Mouse (Mus musculus) forebrain, embryonic 13.5 days (tissue): Measurements from ENCODE around the gene Olfr808. TPM values are rescaled to one million over a fixed set of nuclear protein-coding genes. Genes with fewer than 3 reads are reported as not detected.

Source experiments
- ATAC-seq: fragments of 200-750 bp; cut with Nextera tagmentation; 2 replicates; pipeline ENCODE4 v1.8.0; 2017
- H3K27ac ChIP-seq: fragments of 300-500 bp; sonication (generic); 2 replicates; pipeline ENCODE4 v1.5.1; 2015; ENCODE audit warnings: inconsistent platforms, mild to moderate bottlenecking, moderate library complexity
- H3K27me3 ChIP-seq: fragments of 300-500 bp; sonication (generic); 2 replicates; pipeline ENCODE4 v1.6.1; 2015; ENCODE audit warnings: mild to moderate bottlenecking, inconsistent platforms
- H3K36me3 ChIP-seq: fragments of 300-500 bp; sonication (generic); 2 replicates; pipeline ENCODE4 v1.6.1; 2015; ENCODE audit warnings: mild to moderate bottlenecking, inconsistent platforms; ENCODE audit not compliant: poor library complexity, severe bottlenecking
- H3K4me1 ChIP-seq: fragments of 300-500 bp; sonication (generic); 2 replicates; pipeline ENCODE4 v1.6.1; 2015; ENCODE audit warnings: inconsistent platforms
- H3K4me2 ChIP-seq: fragments of 300-500 bp; sonication (generic); 2 replicates; pipeline ENCODE4 v1.6.1; 2015; ENCODE audit warnings: inconsistent platforms, mild to moderate bottlenecking, moderate library complexity
- H3K4me3 ChIP-seq: fragments of 300-500 bp; sonication (generic); 2 replicates; pipeline ENCODE4 v1.5.1; 2015; ENCODE audit warnings: mild to moderate bottlenecking, inconsistent platforms
- H3K9ac ChIP-seq: fragments of 300-500 bp; sonication (generic); 2 replicates; pipeline ENCODE4 v1.6.1; 2015; ENCODE audit warnings: mild to moderate bottlenecking, inconsistent platforms
- H3K9me3 ChIP-seq: fragments of 300-500 bp; sonication (generic); replicated peaks from 2 replicates; pipeline ENCODE4 v1.6.1; 2016; ENCODE audit warnings: inconsistent platforms
- WGBS: fragments of 180-500 bp; shearing (Covaris S2); methylation state at CpG from one replicate; pipeline ENCODE4 v1.1.7; 2015; 5-methylcytosine and 5-hydroxymethylcytosine counted together
- microRNA-seq: library from miRNA; unstranded; fragments of <30 nt; microRNA quantifications from one replicate; pipeline ENCODE4, GENCODE M21; 2016
- polyA plus RNA-seq: library from polyadenylated mRNA; unstranded; fragments of >200 nt; fragmentation: Nextera tagmentation; extraction: Ambion mirVana; gene quantifications from 2 replicates; pipeline ENCODE4 v1.2.1, GENCODE M21; 2015

Gene Olfr808
- not detected in 2 replicates for polyA plus RNA-seq

DNA sequence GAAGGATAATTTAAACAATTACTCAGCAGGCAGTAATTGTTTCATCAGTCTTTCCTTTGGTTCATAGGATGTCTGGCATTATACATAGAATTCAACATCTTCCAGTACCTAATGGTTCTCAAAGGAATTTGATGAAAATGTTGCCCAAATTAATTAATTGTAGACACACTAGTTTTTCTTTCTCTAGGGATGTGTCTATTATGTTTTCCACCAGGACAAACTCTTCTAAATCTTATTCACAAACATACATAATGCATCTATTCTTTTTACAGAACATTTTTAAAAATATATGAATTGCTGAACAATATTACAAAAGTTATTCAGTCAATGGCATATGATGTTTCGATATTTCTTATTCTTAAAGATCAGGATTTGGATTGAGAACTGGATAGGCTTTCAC lies at the start of gene Olfr808:
TSS of gene Olfr808 (plus strand) at position 301 of the 400 bp plus-strand sequence.
- WGBS = 95% methylated on average over 1 of the region's 1 CpGs
- no peak within 1 kb of the TSS for H3K4me2 ChIP-seq
- H3K36me3 ChIP-seq = no peaks in the 10 kb centered on the region

DNA sequence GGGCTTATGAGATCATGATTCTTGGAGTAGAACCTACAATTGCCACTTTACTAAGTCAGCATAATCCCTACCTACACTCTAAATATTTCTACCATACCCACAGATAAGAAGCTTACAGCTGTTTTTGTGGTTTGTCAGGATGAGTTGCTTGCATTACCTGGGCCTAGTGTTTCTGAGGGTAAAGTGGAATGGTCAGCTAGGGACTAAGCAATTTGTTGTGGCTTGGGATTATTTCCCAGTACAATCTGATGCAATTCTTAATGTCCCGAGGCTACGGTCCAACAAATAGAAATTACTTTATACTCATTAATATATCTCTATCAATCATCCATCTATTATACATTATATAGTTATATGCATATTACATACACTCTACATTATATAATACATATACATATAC lies 36.0 kb upstream of the Olfr808 start, which contains the start of gene Olfr805:
TSS of gene Olfr805 (minus strand) at position 101 of the 400 bp plus-strand sequence.
- Histone ChIP-seq H3K4me3 (no peak within 1 kb of the TSS), H3K9ac (no peak within 1 kb of the TSS), H3K36me3 (no peaks in the 10 kb centered on the region), H3K9me3 (no peaks in the 10 kb centered on the region), H3K27ac (no peak within 1 kb of the TSS), H3K4me1 (no peaks in the 10 kb centered on the region), H3K27me3 (no peaks in the 10 kb centered on the region), H3K4me2 (no peak within 1 kb of the TSS)
- ATAC-seq = no peak
- 96% methylated on average over 2 of the region's 2 CpGs for WGBS

More for the DNA sequence above, at the start of gene Olfr808:
- Histone ChIP-seq H3K9ac (no peak within 1 kb of the TSS), H3K4me3 (no peak within 1 kb of the TSS), H3K9me3 (no peaks in the 10 kb centered on the region), H3K27ac (no peak within 1 kb of the TSS), H3K4me1 (no peaks in the 10 kb centered on the region), H3K27me3 (no peaks in the 10 kb centered on the region)
- no peak for ATAC-seq

DNA sequence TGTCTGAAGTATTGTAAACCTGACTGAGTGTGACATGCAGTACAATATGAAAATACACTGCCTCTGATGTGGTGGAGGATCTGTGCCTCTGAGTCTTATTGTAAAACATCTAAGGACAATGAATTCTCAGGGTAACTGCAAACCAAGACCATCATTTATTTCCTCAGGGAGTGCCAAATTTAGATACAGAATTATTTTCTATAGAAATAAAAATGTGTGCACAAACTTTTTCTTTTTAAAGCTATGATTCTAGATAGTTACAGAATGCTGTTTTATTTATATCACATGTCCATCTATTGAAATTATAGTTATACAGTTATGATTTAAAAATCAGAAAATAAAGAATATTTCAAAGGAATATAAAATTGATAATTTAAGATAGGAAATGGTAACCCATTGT lies 23.5 kb upstream of the Olfr808 start, which contains the start of gene Olfr806:
TSS of gene Olfr806 (minus strand) at position 101 of the 400 bp plus-strand sequence.
- Histone ChIP-seq H3K9me3 (no peaks in the 10 kb centered on the region), H3K36me3 (no peaks in the 10 kb centered on the region), H3K27me3 (no peaks in the 10 kb centered on the region), H3K4me3 (no peak within 1 kb of the TSS), H3K9ac (no peak within 1 kb of the TSS), H3K4me2 (no peak within 1 kb of the TSS), H3K27ac (no peak within 1 kb of the TSS), H3K4me1 (no peaks in the 10 kb centered on the region)
- ATAC-seq = no peak

DNA sequence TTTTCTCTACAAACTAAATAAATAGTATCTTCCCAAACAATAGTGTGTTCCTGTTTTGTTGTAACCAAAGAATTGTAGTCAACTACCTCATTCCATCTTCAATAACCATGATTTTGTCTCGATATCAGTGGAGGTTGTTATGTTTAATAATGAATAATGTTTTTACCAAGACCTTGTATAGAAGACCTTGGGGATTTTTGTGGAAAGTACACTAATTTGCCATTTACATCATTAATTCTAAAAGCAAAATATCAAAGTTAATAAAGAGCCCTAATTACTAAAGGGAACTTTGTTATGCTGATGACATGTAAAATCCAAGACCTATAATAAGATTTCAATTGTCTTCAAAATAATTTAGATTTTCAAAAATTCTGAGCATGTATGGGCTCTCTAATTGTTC lies 7.6 kb upstream of the Olfr808 start, which contains the start of gene Olfr807:
TSS of gene Olfr807 (minus strand) at position 101 of the 400 bp plus-strand sequence.
- Histone ChIP-seq H3K4me1 (no peaks in the 10 kb centered on the region), H3K27me3 (no peaks in the 10 kb centered on the region), H3K9me3 (no peaks in the 10 kb centered on the region), H3K4me2 (no peak within 1 kb of the TSS), H3K4me3 (no peak within 1 kb of the TSS), H3K27ac (no peak within 1 kb of the TSS), H3K36me3 (no peaks in the 10 kb centered on the region), H3K9ac (no peak within 1 kb of the TSS)
- WGBS = 84% methylated on average over 1 of the region's 1 CpGs
- no peak for ATAC-seq

DNA sequence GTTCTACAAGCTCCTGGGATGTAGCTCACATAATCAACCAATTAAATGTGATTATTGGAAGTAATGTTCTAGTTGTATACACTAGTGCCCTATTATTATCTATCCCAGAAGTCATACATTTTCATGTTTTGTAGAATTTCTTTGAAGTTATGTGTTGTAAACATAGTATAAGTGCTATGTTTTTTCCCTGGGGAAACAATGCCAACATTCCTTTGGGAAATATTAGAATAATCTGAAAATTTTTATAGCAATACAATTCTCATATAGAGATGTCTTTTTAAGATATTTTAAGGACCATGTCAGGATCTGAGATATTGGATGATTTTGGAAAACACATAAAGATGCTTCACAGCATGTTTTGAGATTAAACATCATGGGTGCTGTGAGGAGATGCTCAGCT lies 9.1 kb downstream of the Olfr808 start, which contains the start of gene Olfr809:
TSS of gene Olfr809 (plus strand) at position 301 of the 400 bp plus-strand sequence.
- Histone ChIP-seq H3K9ac (no peak within 1 kb of the TSS), H3K27ac (no peak within 1 kb of the TSS), H3K36me3 (no peaks in the 10 kb centered on the region), H3K4me1 (no peaks in the 10 kb centered on the region), H3K4me2 (no peak within 1 kb of the TSS), H3K9me3 (no peaks in the 10 kb centered on the region), H3K27me3 (no peaks in the 10 kb centered on the region), H3K4me3 (no peak within 1 kb of the TSS)
- ATAC-seq = no peak

DNA sequence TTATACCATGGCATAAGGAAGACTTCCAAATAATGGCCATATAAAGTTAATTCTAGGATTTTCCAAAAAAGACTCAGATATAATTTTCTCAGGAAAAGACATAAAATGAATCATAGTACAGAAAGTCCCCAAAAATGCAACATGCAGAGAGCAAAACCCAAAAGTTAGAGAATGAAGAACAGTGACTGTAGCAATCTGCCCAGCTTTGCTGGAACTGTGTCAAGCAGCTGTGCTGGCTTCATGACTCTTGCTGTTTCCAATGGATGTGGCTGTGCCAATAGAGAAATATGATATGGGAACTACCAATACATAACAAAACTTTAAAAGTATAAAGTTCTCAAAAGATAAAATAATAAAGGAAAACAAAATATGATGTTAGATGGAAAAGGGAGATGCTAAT lies 12.8 kb downstream of the Olfr808 start:
- Histone ChIP-seq H3K27me3 (no peaks in the 10 kb centered on the region), H3K9me3 (no peaks in the 10 kb centered on the region), H3K27ac (no peak overlapping the region), H3K36me3 (no peaks in the 10 kb centered on the region), H3K4me1 (no peaks in the 10 kb centered on the region), H3K4me3 (no peak overlapping the region), H3K4me2 (no peak overlapping the region), H3K9ac (no peak overlapping the region)
- no peak for ATAC-seq

DNA sequence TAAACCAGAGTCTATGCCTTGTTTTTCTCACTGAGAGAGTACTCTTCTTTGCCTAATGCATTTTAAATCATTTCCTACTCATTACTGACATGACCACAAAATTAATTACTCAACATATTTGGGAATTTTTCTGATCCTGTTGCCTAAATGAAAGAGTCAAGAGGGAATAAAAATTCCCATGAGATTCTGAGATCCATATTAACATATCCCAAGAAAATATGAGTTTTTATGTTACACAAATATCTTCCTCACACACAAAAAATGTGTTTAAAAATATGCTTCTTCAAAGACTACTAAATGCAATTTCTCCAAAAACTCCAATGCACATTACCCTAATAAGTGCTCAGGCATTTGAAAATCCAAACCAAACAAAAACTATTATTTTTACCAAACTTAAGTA lies 29.5 kb downstream of the Olfr808 start, which contains the start of gene Olfr810:
TSS of gene Olfr810 (minus strand) at position 101 of the 400 bp plus-strand sequence.
- Histone ChIP-seq H3K27ac (no peak within 1 kb of the TSS), H3K4me1 (no peaks in the 10 kb centered on the region), H3K4me2 (no peak within 1 kb of the TSS), H3K36me3 (no peaks in the 10 kb centered on the region), H3K9ac (no peak within 1 kb of the TSS), H3K9me3 (no peaks in the 10 kb centered on the region), H3K27me3 (no peaks in the 10 kb centered on the region), H3K4me3 (no peak within 1 kb of the TSS)
- ATAC-seq = no peak

DNA sequence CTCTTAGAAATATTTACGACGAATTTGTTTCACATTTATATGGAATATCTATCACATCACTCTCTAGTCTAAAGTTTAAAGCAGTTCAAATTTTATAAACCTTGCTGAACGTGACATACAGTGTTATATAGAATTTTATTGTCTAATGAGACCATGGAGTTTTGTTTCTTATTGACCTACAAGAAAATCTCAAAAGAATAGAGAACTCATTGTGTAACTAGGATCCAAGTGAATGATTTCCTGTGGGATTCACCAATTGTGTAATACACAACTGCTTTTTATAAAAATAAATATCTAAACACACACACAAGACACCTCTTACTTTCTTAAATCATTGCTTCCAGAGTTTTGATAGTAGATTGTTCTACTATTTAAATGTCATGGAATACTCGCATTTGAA lies 39.0 kb downstream of the Olfr808 start, which contains the start of gene Olfr811:
TSS of gene Olfr811 (minus strand) at position 101 of the 400 bp plus-strand sequence.
- Histone ChIP-seq H3K4me1 (no peaks in the 10 kb centered on the region), H3K9ac (no peak within 1 kb of the TSS), H3K36me3 (no peaks in the 10 kb centered on the region), H3K4me2 (no peak within 1 kb of the TSS), H3K27ac (no peak within 1 kb of the TSS), H3K9me3 (no peaks in the 10 kb centered on the region), H3K4me3 (no peak within 1 kb of the TSS), H3K27me3 (no peaks in the 10 kb centered on the region)
- no peak for ATAC-seq
- WGBS = 83% methylated on average over 4 of the region's 4 CpGs

Small RNAs within 50 kb of the gene (microRNA-seq; reads per million reads assigned to microRNA genes)
- gene Gm24485 = not detected

Other genes with a start within 250 kb of the Olfr808 start
- gene Olfr791, start 243.7 kb upstream of the Olfr808 start, polyA plus RNA-seq = not detected in 2 replicates
- not detected in 2 replicates for gene Olfr792, start 226.3 kb upstream of the Olfr808 start, polyA plus RNA-seq
- not detected in 2 replicates for gene Olfr794, start 197.8 kb upstream of the Olfr808 start, polyA plus RNA-seq
- gene Olfr796, start 152.9 kb upstream of the Olfr808 start, polyA plus RNA-seq = not detected in 2 replicates
- not detected in 2 replicates for gene Olfr798, start 137.5 kb upstream of the Olfr808 start, polyA plus RNA-seq
- not detected in 2 replicates for gene Olfr799, start 128.0 kb upstream of the Olfr808 start, polyA plus RNA-seq
- gene Olfr800, start 107.8 kb upstream of the Olfr808 start, polyA plus RNA-seq = not detected in 2 replicates
- not detected in 2 replicates for gene Olfr801, start 91.6 kb upstream of the Olfr808 start, polyA plus RNA-seq
- gene Olfr802, start 77.3 kb upstream of the Olfr808 start, polyA plus RNA-seq = not detected in 2 replicates
- gene Olfr803, start 71.2 kb upstream of the Olfr808 start, polyA plus RNA-seq = not detected in 2 replicates
- gene Olfr804, start 62.3 kb upstream of the Olfr808 start, polyA plus RNA-seq = not detected in 2 replicates
- gene Olfr805, start 36.1 kb upstream of the Olfr808 start, polyA plus RNA-seq = not detected in 2 replicates
- not detected in 2 replicates for gene Olfr806, start 23.6 kb upstream of the Olfr808 start, polyA plus RNA-seq
- gene Olfr807, start 7.7 kb upstream of the Olfr808 start, polyA plus RNA-seq = not detected in 2 replicates
- gene Olfr809, start 9.2 kb downstream of the Olfr808 start, polyA plus RNA-seq = not detected in 2 replicates
- gene Olfr810, start 29.4 kb downstream of the Olfr808 start, polyA plus RNA-seq = not detected in 2 replicates
- gene Olfr811, start 38.9 kb downstream of the Olfr808 start, polyA plus RNA-seq = not detected in 2 replicates
- not detected in 2 replicates for gene Olfr812, start 80.6 kb downstream of the Olfr808 start, polyA plus RNA-seq
- gene Olfr813, start 89.9 kb downstream of the Olfr808 start, polyA plus RNA-seq = not detected in 2 replicates
- not detected in 2 replicates for gene Olfr814, start 114.4 kb downstream of the Olfr808 start, polyA plus RNA-seq
- not detected in 2 replicates for gene Olfr815, start 140.4 kb downstream of the Olfr808 start, polyA plus RNA-seq
- not detected in 2 replicates for gene Olfr816, start 150.1 kb downstream of the Olfr808 start, polyA plus RNA-seq
- gene Olfr818, start 183.6 kb downstream of the Olfr808 start, polyA plus RNA-seq = not detected in 2 replicates
- not detected in 2 replicates for gene Olfr819, start 201.8 kb downstream of the Olfr808 start, polyA plus RNA-seq
- gene Olfr247, start 210.7 kb downstream of the Olfr808 start, polyA plus RNA-seq = not detected in 2 replicates
- gene Gm10310, start 219.6 kb downstream of the Olfr808 start, polyA plus RNA-seq = not detected in 2 replicates
- gene Olfr820, start 247.1 kb downstream of the Olfr808 start, polyA plus RNA-seq = not detected in 2 replicates